Mouse (Mus musculus) MEL (cell line): Measurements from ENCODE around the gene Gm10775. TPM values are rescaled to one million over a fixed set of nuclear protein-coding genes. Genes with fewer than 3 reads are reported as not detected.

Source experiments
- DNase-seq: peaks from one replicate; pipeline ENCODE4 v3.0.0; 2011; ENCODE audit warnings: low read depth, low spot score
- H3K27ac ChIP-seq: 2 replicates; pipeline ENCODE4 v1.5.1; 2012; ENCODE audit warnings: low read depth, mild to moderate bottlenecking, control low read depth, low read length, moderate library complexity; ENCODE audit not compliant: control insufficient read depth
- H3K27me3 ChIP-seq, 2 experiments: fragments of 150-350 bp in 1 of 2; sonication (generic) in 1 of 2; 2 replicates each; pipeline ENCODE4 v1.6.1; 2012; ENCODE audit warnings: low read length in 2 of 2, mild to moderate bottlenecking in 2 of 2, improper control_type of control experiment in 1 of 2, moderate library complexity in 1 of 2; ENCODE audit not compliant: insufficient read depth in 2 of 2, control insufficient read depth in 1 of 2
- H3K36me3 ChIP-seq, 2 experiments: 2 replicates each; pipeline ENCODE4 v1.6.1; 2012 to 2014; ENCODE audit warnings: low read length in 2 of 2, improper control_type of control experiment in 1 of 2, inconsistent platforms in 1 of 2, mild to moderate bottlenecking in 1 of 2; ENCODE audit not compliant: insufficient read depth in 2 of 2, control insufficient read depth in 1 of 2
- H3K4me1 ChIP-seq, 2 experiments: fragments of 150-350 bp in 1 of 2; sonication (generic) in 1 of 2; 2 replicates each; pipeline ENCODE4 v1.6.1; 2012; ENCODE audit warnings: low read length in 2 of 2, improper control_type of control experiment in 1 of 2, mild to moderate bottlenecking in 1 of 2; ENCODE audit not compliant: insufficient read depth in 2 of 2, control insufficient read depth in 1 of 2
- H3K4me3 ChIP-seq, 2 experiments: fragments of 150-350 bp in 1 of 2; sonication (generic) in 1 of 2; 2 replicates each; pipeline ENCODE4 v1.5.1; 2012; ENCODE audit warnings: low read depth in 2 of 2, low read length in 2 of 2, mild to moderate bottlenecking in 2 of 2, moderate library complexity in 2 of 2, control low read depth in 1 of 2, improper control_type of control experiment in 1 of 2; ENCODE audit not compliant: control insufficient read depth in 1 of 2, insufficient read depth in 1 of 2
- H3K79me2 ChIP-seq: 2 replicates; pipeline ENCODE4 v1.6.1; 2012; ENCODE audit warnings: mild to moderate bottlenecking, low read length, moderate library complexity; ENCODE audit not compliant: control insufficient read depth, poor library complexity, insufficient read depth
- H3K9ac ChIP-seq: 2 replicates; pipeline ENCODE4 v1.6.1; 2012; ENCODE audit warnings: low read depth, mild to moderate bottlenecking, control low read depth, low read length, moderate library complexity; ENCODE audit not compliant: control insufficient read depth, poor library complexity, severe bottlenecking
- H3K9me3 ChIP-seq: fragments of 150-350 bp; sonication (generic); replicated peaks from 2 replicates; pipeline ENCODE4 v1.6.1; 2012; ENCODE audit warnings: mild to moderate bottlenecking, low read length, improper control_type of control experiment, moderate library complexity; ENCODE audit not compliant: insufficient read depth
- BHLHE40 ChIP-seq: IDR thresholded peaks from 2 replicates; pipeline ENCODE4 v1.6.1; 2012; ENCODE audit warnings: low read depth, mild to moderate bottlenecking, inconsistent platforms, low read length, improper control_type of control experiment, borderline replicate concordance
- EP300 ChIP-seq, 2 experiments: IDR thresholded peaks; 2 replicates each; pipeline ENCODE4 v1.6.1; 2011; ENCODE audit warnings: improper control_type of control experiment in 2 of 2, low read length in 2 of 2, low read depth in 1 of 2, mild to moderate bottlenecking in 1 of 2
- ETS1 ChIP-seq: IDR thresholded peaks from 2 replicates; pipeline ENCODE4 v1.6.1; 2012; ENCODE audit warnings: low read depth, mild to moderate bottlenecking, inconsistent platforms, low read length, improper control_type of control experiment, moderate library complexity
- HCFC1 ChIP-seq: IDR thresholded peaks from 2 replicates; pipeline ENCODE4 v1.6.1; 2012; ENCODE audit warnings: low read depth, mild to moderate bottlenecking, inconsistent platforms, low read length, improper control_type of control experiment, moderate library complexity
- JUND ChIP-seq: IDR thresholded peaks from 2 replicates; pipeline ENCODE4 v1.6.1; 2011; ENCODE audit warnings: low read depth, mild to moderate bottlenecking, improper control_type of control experiment, low read length
- MAX ChIP-seq: IDR thresholded peaks from 2 replicates; pipeline ENCODE4 v1.6.1; 2011; ENCODE audit warnings: low read length, improper control_type of control experiment
- MAZ ChIP-seq: IDR thresholded peaks from 2 replicates; pipeline ENCODE4 v1.6.1; 2012; ENCODE audit warnings: low read depth, mild to moderate bottlenecking, inconsistent platforms, low read length, improper control_type of control experiment
- MEF2A ChIP-seq: IDR thresholded peaks from 2 replicates; pipeline ENCODE4 v1.6.1; 2014; ENCODE audit warnings: low read depth, mild to moderate bottlenecking, inconsistent platforms, low read length, improper control_type of control experiment; ENCODE audit not compliant: poor library complexity, insufficient replicate concordance, severe bottlenecking; ENCODE audit errors: extremely low read depth
- MYB ChIP-seq: IDR thresholded peaks from 2 replicates; pipeline ENCODE4 v1.6.1; 2011; ENCODE audit warnings: mild to moderate bottlenecking, low read depth, low read length, improper control_type of control experiment
- MYC ChIP-seq: IDR thresholded peaks from 2 replicates; pipeline ENCODE4 v1.6.1; 2011; ENCODE audit warnings: low read depth, mild to moderate bottlenecking, low read length, improper control_type of control experiment, moderate library complexity
- NRF1 ChIP-seq: IDR thresholded peaks from 2 replicates; pipeline ENCODE4 v1.6.1; 2014; ENCODE audit warnings: low read depth, mild to moderate bottlenecking, inconsistent platforms, low read length, improper control_type of control experiment, moderate library complexity; ENCODE audit not compliant: poor library complexity, insufficient read depth, severe bottlenecking
- POLR2A ChIP-seq, 2 experiments: IDR thresholded peaks; 2 replicates each; pipeline ENCODE4 v1.6.1; 2011 to 2012; ENCODE audit warnings: low read length in 2 of 2, mild to moderate bottlenecking in 2 of 2, control low read depth in 1 of 2, improper control_type of control experiment in 1 of 2, low read depth in 1 of 2, moderate library complexity in 1 of 2; ENCODE audit not compliant: control insufficient read depth in 1 of 2, insufficient read depth in 1 of 2, poor library complexity in 1 of 2
- POLR2AphosphoS5 ChIP-seq: IDR thresholded peaks from 2 replicates; pipeline ENCODE4 v1.6.1; 2012; ENCODE audit warnings: low read depth, borderline replicate concordance, mild to moderate bottlenecking, inconsistent platforms, low read length, moderate library complexity, mixed read lengths
- RAD21 ChIP-seq: IDR thresholded peaks from 2 replicates; pipeline ENCODE4 v1.6.1; 2011; ENCODE audit warnings: mild to moderate bottlenecking, low read depth, low read length, improper control_type of control experiment
- RCOR1 ChIP-seq: IDR thresholded peaks from 2 replicates; pipeline ENCODE4 v1.6.1; 2012; ENCODE audit warnings: low read depth, mild to moderate bottlenecking, inconsistent platforms, low read length, improper control_type of control experiment
- SIN3A ChIP-seq: IDR thresholded peaks from 2 replicates; pipeline ENCODE4 v1.6.1; 2012; ENCODE audit warnings: low read length, improper control_type of control experiment, inconsistent platforms
- TAL1 ChIP-seq: IDR thresholded peaks from 2 replicates; pipeline ENCODE4 v1.6.1; 2012; ENCODE audit warnings: mild to moderate bottlenecking, inconsistent platforms, low read length, moderate library complexity, mixed read lengths
- TBP ChIP-seq: IDR thresholded peaks from 2 replicates; pipeline ENCODE4 v1.8.0; 2011; ENCODE audit warnings: low read depth, low read length, improper control_type of control experiment
- UBTF ChIP-seq: IDR thresholded peaks from 2 replicates; pipeline ENCODE4 v1.6.1; 2012; ENCODE audit warnings: low read depth, mild to moderate bottlenecking, inconsistent platforms, low read length, improper control_type of control experiment, moderate library complexity, borderline replicate concordance; ENCODE audit not compliant: insufficient read depth
- USF2 ChIP-seq, 2 experiments: IDR thresholded peaks; 2 replicates each; pipeline ENCODE4 v1.6.1; 2011 to 2012; ENCODE audit warnings: improper control_type of control experiment in 2 of 2, low read length in 2 of 2, borderline replicate concordance in 1 of 2, inconsistent platforms in 1 of 2, low read depth in 1 of 2, mild to moderate bottlenecking in 1 of 2; ENCODE audit not compliant: insufficient read depth in 1 of 2
- ZC3H11A ChIP-seq: IDR thresholded peaks from 2 replicates; pipeline ENCODE4 v1.6.1; 2012; ENCODE audit warnings: low read depth, mild to moderate bottlenecking, inconsistent platforms, low read length, improper control_type of control experiment
- ZKSCAN1 ChIP-seq: IDR thresholded peaks from 2 replicates; pipeline ENCODE4 v1.6.1; 2012; ENCODE audit warnings: low read depth, mild to moderate bottlenecking, inconsistent platforms, low read length, improper control_type of control experiment, moderate library complexity
- ZNF384 ChIP-seq: IDR thresholded peaks from 2 replicates; pipeline ENCODE4 v1.6.1; 2012; ENCODE audit warnings: low read depth, mild to moderate bottlenecking, inconsistent platforms, low read length, improper control_type of control experiment
- polyA plus RNA-seq, 2 experiments: library from polyadenylated mRNA; stranded (reverse) in 1 of 2; unstranded in 1 of 2; fragments of >175 nt in 1 of 2; fragments of >200 nt in 1 of 2; gene quantifications; 2 replicates each; pipeline versions ENCODE4 v1.2.1 to v1.2.4; 2012; ENCODE audit warnings: low replicate concordance in 2 of 2, low read depth in 1 of 2; ENCODE audit not compliant: insufficient read length in 2 of 2, insufficient read depth in 1 of 2, missing spikeins in 1 of 2
- total RNA-seq: library from RNA; depleted of rRNA; stranded (reverse); fragments of 300-350 nt; gene quantifications from 2 replicates; pipeline ENCODE4 v1.2.3, GENCODE M21; 2012; rRNA removed

Gene Gm10775
- total RNA-seq (not detected in 2 replicates), polyA plus RNA-seq (under 1 TPM in 1 of 2 experiments, not detected in 1; 0.21 TPM)

- Histone ChIP-seq H3K36me3 (no peaks in the 10 kb centered on the region; a peak in 1 of 4 replicates), H3K9ac (no peak within 1 kb of the TSS)
Observed at GRCm38 (mm10) chr13:65259239-65259638, at the start of gene Gm10775. Gene Gm10775, plus strand, starts transcription at chr13:65259539.

GRCm38 (mm10) chr13:65225945-65226344 lies 33.4 kb upstream of the Gm10775 start:
- no peaks in the 10 kb centered on the region for H3K9me3 ChIP-seq
- peak overlapping the region in 1 of 2 experiments; percentile 33; a peak in 2 of 4 replicates for H3K4me3 ChIP-seq
- H3K79me2 ChIP-seq = no peaks in the 10 kb centered on the region
- H3K36me3 ChIP-seq = peaks cover 0 to 13% of the 10 kb centered on the region in 2 experiments; a peak in 2 of 4 replicates
- peak; percentile 50 for DNase-seq
- no peaks in the 10 kb centered on the region for H3K27me3 ChIP-seq
- peak overlapping the region; percentile 27 for H3K9ac ChIP-seq
- H3K27ac ChIP-seq = peak overlapping the region; percentile 14
- peaks cover 3 to 8% of the 10 kb centered on the region in 2 experiments; a peak in 3 of 4 replicates for H3K4me1 ChIP-seq
- TF ChIP-seq ZKSCAN1 = no peak
- TF ChIP-seq MEF2A = no peak
- TF ChIP-seq RCOR1 = no peak
- no peak for TF ChIP-seq MAZ
- no peak for TF ChIP-seq TAL1
- TF ChIP-seq MAX = no peak
- no peak for TF ChIP-seq SIN3A
- TF ChIP-seq HCFC1 = no peak
- TF ChIP-seq UBTF = no peak
- TF ChIP-seq MYC = no peak
- no peak for TF ChIP-seq USF2 (IDR thresholded peaks at IDR 0.05; ENCODE audit: borderline replicate concordance in 1 of 2, insufficient read depth in 1 of 2, low read depth in 1 of 2, low read length in 2 of 2)
- no peak for TF ChIP-seq NRF1
- TF ChIP-seq ZNF384 = no peak
- no peak for TF ChIP-seq ETS1
- TF ChIP-seq, all 39 proteins: peak for 0

More at GRCm38 (mm10) chr13:65259239-65259638, at the start of gene Gm10775:
- Histone ChIP-seq H3K4me1 (no peaks in the 10 kb centered on the region), H3K27ac (no peak within 1 kb of the TSS), H3K4me3 (no peak within 1 kb of the TSS), H3K9me3 (no peaks in the 10 kb centered on the region), H3K79me2 (no peaks in the 10 kb centered on the region), H3K27me3 (no peaks in the 10 kb centered on the region)
- DNase-seq = no peak
- TF ChIP-seq MAZ = no peak
- TF ChIP-seq POLR2AphosphoS5 = no peak
- no peak for TF ChIP-seq EP300 (IDR thresholded peaks at IDR 0.05; ENCODE audit: low read depth in 1 of 2, low read length in 2 of 2)
- TF ChIP-seq ZNF384 = no peak
- no peak for TF ChIP-seq MYB
- no peak for TF ChIP-seq ZKSCAN1
- no peak for TF ChIP-seq MEF2A
- TF ChIP-seq RAD21 = no peak
- no peak for TF ChIP-seq BHLHE40
- no peak for TF ChIP-seq TAL1
- no peak for TF ChIP-seq POLR2A (IDR thresholded peaks at IDR 0.05; ENCODE audit: control insufficient read depth in 1 of 2, insufficient read depth in 1 of 2, low read depth in 1 of 2, low read length in 2 of 2, poor library complexity in 1 of 2)
- no peak for TF ChIP-seq USF2 (IDR thresholded peaks at IDR 0.05; ENCODE audit: borderline replicate concordance in 1 of 2, insufficient read depth in 1 of 2, low read depth in 1 of 2, low read length in 2 of 2)
- TF ChIP-seq ZC3H11A = no peak
- no peak for TF ChIP-seq RCOR1
- TF ChIP-seq TBP = no peak
- no peak for TF ChIP-seq JUND
- no peak for TF ChIP-seq MYC
